Mouse (Mus musculus): Measurements from ENCODE around the gene Smlr1. TPM values are rescaled to one million over a fixed set of nuclear protein-coding genes. Genes with fewer than 3 reads are reported as not detected.
A peak's percentile ranks its signal among the peaks of the same experiment; 100 is the strongest.

The Smlr1 gene
- polyA plus RNA-seq, 1 experiment = 0.10 TPM

DNA sequence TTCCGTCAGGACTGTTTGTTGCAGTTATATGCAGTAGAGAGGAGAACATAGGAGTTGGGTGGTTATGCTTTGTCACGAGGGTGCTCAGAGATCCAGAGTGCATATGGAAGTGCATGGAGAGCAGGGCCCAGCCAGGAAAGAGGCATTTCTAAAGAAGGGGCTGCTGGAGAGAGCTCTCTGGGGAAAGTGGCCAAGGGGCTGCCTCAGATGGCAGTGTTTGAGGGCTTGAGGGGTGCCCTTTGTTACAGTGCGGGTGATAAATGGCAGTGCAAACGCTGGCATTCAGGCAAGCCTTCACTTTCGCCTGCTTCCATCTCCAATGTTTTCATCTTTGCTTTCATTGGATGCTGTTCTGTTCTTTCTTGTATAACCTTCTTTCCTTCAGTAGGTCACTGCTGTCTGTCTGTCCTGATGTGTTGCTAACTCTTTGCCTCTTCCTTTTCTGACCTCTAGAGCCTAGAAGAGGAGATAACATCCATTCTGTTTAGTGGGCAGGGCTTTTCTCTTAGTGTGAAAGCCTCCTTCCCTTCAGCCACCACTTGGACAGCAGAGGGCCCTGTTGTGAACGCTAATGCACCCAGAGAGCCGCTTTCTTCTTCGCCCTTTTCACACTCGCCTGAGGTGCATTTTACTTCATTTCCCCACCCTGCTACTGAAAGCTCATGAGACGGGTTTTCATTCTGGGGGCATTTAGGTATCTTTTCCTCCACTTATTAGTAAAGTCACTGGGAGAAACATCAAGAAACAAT, 36.6 kb downstream of the Smlr1 start:
- peak; percentile 31 for DNase-seq (ENCODE audit: low read depth)
- TF ChIP-seq CTCF (IDR thresholded peaks at IDR 0.05; ENCODE audit: borderline replicate concordance, extremely low read depth, insufficient read depth, insufficient read length) (peak; percentile 35; the same call in 1 of the 2 replicates), POLR2A (IDR thresholded peaks at IDR 0.05; ENCODE audit: borderline replicate concordance, extremely low read depth, insufficient read depth, insufficient read length, poor library complexity, severe bottlenecking) (no peak)

DNA sequence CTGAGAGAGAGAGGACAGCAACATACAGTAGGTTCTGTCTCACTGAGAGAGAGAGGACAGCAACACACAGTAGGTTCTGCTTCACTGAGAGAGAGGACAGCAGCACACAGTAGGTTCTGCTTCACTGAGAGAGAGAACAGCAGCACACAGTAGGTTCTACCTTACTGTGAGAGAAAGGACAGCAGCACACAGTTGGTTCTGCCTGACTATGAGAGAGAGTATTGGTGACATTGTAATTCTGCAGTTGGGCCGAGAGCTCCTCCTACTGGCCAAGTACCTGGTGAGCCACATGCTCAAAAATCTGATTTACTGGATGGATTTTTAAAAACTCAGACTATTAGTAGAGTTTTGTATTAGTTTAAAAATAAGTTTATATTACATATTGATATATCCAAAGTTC, 47.6 kb downstream of the Smlr1 start:
- peak; percentile 81; the same call in 1 of the 2 replicates for TF ChIP-seq CTCF (IDR thresholded peaks at IDR 0.05; ENCODE audit: borderline replicate concordance, extremely low read depth, insufficient read depth, insufficient read length)
- TF ChIP-seq POLR2A (IDR thresholded peaks at IDR 0.05; ENCODE audit: borderline replicate concordance, extremely low read depth, insufficient read depth, insufficient read length, poor library complexity, severe bottlenecking) = no peak
- peak; percentile 76 for DNase-seq (ENCODE audit: low read depth)

DNA sequence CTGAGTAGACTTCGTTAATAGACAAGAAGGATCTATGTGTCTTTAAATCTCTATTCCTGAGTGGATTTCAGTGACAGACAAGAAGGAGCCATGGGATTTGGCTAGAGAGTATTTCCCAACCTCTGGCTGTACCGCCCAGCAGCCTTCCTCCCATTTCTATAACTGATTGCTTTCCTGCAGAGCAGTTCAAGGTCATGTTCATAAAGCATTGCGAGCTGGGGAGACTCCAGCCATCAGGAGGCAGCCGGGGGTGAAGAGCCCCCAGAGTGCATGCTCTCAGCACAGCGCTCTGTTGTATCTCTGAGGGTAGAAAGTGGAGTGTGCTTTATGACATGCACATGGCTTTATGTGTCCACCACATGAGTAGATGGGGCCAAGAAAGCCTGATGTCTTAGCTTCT, 53.3 kb downstream of the Smlr1 start:
- TF ChIP-seq CTCF (IDR thresholded peaks at IDR 0.05; ENCODE audit: borderline replicate concordance, extremely low read depth, insufficient read depth, insufficient read length) (no peak), POLR2A (IDR thresholded peaks at IDR 0.05; ENCODE audit: borderline replicate concordance, extremely low read depth, insufficient read depth, insufficient read length, poor library complexity, severe bottlenecking) (no peak)

DNA sequence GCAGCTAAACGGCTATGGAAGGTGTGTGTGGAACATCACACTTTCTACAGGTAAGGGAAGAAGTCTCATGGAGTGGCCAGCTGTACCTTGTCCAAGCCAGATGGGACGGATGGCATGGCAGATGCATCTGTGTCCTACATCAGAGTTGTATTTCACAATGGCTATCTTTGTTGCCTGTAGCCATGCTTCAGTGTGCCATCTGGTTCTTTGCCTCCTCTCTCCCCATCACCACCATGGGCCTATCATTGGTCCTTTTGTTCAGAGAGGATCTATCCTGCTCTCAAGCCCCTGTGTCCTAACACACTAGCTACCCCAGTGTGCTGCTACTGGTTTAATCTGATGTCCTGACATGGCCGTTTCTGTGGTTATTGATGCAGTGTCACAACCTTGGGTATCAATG, 56.4 kb downstream of the Smlr1 start:
- no peak for DNase-seq (ENCODE audit: low read depth)
- no peak for TF ChIP-seq POLR2A (IDR thresholded peaks at IDR 0.05; ENCODE audit: borderline replicate concordance, extremely low read depth, insufficient read depth, insufficient read length, poor library complexity, severe bottlenecking)
- no peak for TF ChIP-seq CTCF (IDR thresholded peaks at IDR 0.05; ENCODE audit: borderline replicate concordance, extremely low read depth, insufficient read depth, insufficient read length)

More for the DNA sequence above, 53.3 kb downstream of the Smlr1 start:
- DNase-seq (ENCODE audit: low read depth) = no peak

Other genes starting within 250 kb of the Smlr1 start
- gene Akap7, start 228.4 kb downstream of the Smlr1 start, polyA plus RNA-seq (2012; rRNA removed) = 17.6 and 24.6 TPM in 2 replicates
- 36.2 and 63.4 TPM in 2 replicates for gene Epb41l2, start 176.5 kb downstream of the Smlr1 start, polyA plus RNA-seq (2012; rRNA removed)